ENCODE assay signal across 12 mouse cellular contexts in the genomic region with DNA sequence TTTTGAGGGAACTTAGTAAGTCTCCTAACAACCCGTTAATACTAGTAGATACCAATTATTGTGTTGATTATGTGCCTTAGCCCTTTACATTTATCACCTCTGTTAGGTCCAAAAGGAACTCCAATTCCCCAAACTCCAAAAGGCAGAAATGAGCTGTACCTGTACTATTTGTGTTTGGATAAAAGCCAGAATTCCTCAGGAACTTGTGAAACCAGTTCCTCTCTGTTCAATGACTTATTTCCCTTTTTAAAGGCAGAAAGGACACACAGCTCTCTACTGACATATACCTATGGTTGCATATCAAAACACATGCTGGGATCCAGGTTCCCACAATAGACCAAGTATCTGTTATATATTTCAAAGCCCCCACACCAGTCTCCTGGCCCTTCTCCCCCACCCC. TPM values are rescaled to one million over a fixed set of nuclear protein-coding genes. Genes with fewer than 3 reads are reported as not detected.
"Had no signal": no experiment of that assay in that cellular context is flagged by ENCODE, and none has a peak within 500 bp of the region (broad histone marks: within the 10 kb centered on the region; RNA-seq: fewer than 3 reads in every experiment).

No protein-coding gene starts in this region.

- H3K4me2 ChIP-seq: liver, embryonic 11.5 days; liver, embryonic 15.5 days; neural tube, embryonic 12.5 days had no signal

- H3K4me3 ChIP-seq: left cerebral cortex, adult 2 months; limb, embryonic 10.5 days; liver, embryonic 15.5 days; myocyte; neural tube, embryonic 12.5 days had no signal

- ATAC-seq: inflammation-experienced regulatory T-cells, adult 6 months had no signal

- H3K36me3 ChIP-seq: limb, embryonic 10.5 days; liver, embryonic 15.5 days; neural tube, embryonic 12.5 days had no signal

- DNase-seq: kidney, adult 18-20 months; midbrain, embryonic 14.5 days; thymus, postnatal 36 days had no signal

- H3K9me3 ChIP-seq: limb, embryonic 10.5 days; liver, embryonic 15.5 days; neural tube, embryonic 12.5 days had no signal

- H3K4me1 ChIP-seq: limb, embryonic 10.5 days; liver, embryonic 15.5 days; neural tube, embryonic 12.5 days had no signal

- H3K27me3 ChIP-seq: liver, embryonic 15.5 days; neural tube, embryonic 12.5 days had no signal

- H3K9ac ChIP-seq: liver, embryonic 15.5 days; neural tube, embryonic 12.5 days had no signal

- H3K27ac ChIP-seq: left cerebral cortex, adult 2 months; limb, embryonic 10.5 days; liver, embryonic 15.5 days; neural tube, embryonic 12.5 days had no signal

RNA-seq across cellular contexts. Expression of a gene that starts 57.7 kb away (rescaled TPM):
- total RNA-seq: neutrophil, adult 5-6 weeks had no signal
- polyA plus RNA-seq: inflammation-experienced regulatory T-cells, adult 6 months; liver, embryonic 15.5 days; myocyte; thymus, postnatal 0 days had no signal
